Mouse (Mus musculus) E14TG2a.4 (cell line): ENCODE measurements around the gene Donson.

Experiments
- H3K27me3 ChIP-seq: 2 replicates; pipeline ENCODE4 v1.6.1; 2014; ENCODE audit warnings: low read length, control low read depth; ENCODE audit not compliant: insufficient read depth
- H3K36me3 ChIP-seq: 2 replicates; pipeline ENCODE4 v1.6.1; 2014; ENCODE audit warnings: low read length, control low read depth; ENCODE audit not compliant: insufficient read depth
- H3K4me1 ChIP-seq: replicated peaks from 2 replicates; pipeline ENCODE4 v1.6.1; 2014; ENCODE audit warnings: low read depth, low read length, control low read depth
- H3K4me3 ChIP-seq: replicated peaks from 2 replicates; pipeline ENCODE4 v1.5.1; 2014; ENCODE audit warnings: mild to moderate bottlenecking, low read length
- H3K9me3 ChIP-seq: 2 replicates; pipeline ENCODE4 v1.6.1; 2014; ENCODE audit warnings: low read length, control low read depth
- CTCF ChIP-seq: conservative IDR thresholded peaks from 2 replicates; pipeline ENCODE4 v1.5.1; 2014; ENCODE audit warnings: low read length
- NANOG ChIP-seq: IDR thresholded peaks from 2 replicates; pipeline ENCODE4 v1.6.1; 2014; ENCODE audit warnings: borderline replicate concordance, low read length, mixed read lengths
- POU5F1 ChIP-seq: IDR thresholded peaks from 2 replicates; pipeline ENCODE4 v1.6.1; 2014; ENCODE audit warnings: low read length, borderline replicate concordance

Gene Donson

DNA sequence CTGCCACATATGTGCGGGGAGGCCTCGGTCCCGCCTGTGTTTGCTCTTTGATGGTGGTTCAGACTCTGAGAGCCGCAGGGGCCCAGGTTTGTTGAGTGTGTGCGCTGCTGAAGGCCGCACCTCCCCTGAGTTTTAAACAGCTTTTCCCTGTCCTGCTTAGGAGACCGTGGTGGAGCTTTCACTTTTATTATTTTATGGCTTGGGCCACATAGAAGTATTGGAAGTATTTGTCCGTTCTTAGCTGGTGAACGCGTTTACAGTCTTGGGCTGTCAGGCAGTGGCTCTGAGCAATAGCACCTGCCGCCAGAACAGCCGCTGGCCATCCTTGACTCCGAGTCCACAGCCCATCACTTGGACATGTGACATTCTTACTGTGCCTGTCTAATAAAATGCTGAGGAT, 13.3 kb upstream of the Donson start:
- peaks cover 48% of the 10 kb centered on the region for H3K36me3 ChIP-seq
- H3K4me1 ChIP-seq: peaks cover 22% of the 10 kb centered on the region
- no peaks in the 10 kb centered on the region for H3K27me3 ChIP-seq
- no peak overlapping the region; the same call in 1 of the 2 replicates for H3K4me3 ChIP-seq
- TF ChIP-seq CTCF (no peak), POU5F1 (no peak), NANOG (no peak)
- no peaks in the 10 kb centered on the region for H3K9me3 ChIP-seq

DNA sequence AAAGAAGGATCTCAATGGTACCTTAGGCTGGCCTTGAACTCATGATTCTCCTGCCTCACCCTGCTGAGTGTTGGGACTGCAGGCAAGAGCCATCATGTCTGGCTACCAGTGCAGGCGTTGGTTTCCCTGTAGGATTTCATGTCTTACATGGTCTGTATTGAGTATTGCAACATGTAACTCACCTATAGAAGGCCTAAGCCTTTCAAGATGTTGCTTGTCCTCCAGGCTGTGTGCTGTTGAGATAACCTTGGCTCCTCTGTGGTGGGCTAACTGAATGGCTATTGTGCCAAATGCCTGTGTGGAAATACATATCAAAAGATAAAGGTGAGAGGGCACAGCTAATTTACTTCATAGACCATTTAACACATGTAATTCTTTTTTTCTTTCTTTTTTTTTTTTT, 10.4 kb upstream of the Donson start:
- no peak overlapping the region for H3K4me3 ChIP-seq
- peaks cover 20% of the 10 kb centered on the region for H3K4me1 ChIP-seq
- no peaks in the 10 kb centered on the region for H3K27me3 ChIP-seq
- TF ChIP-seq NANOG (no peak), CTCF (no peak), POU5F1 (no peak)
- H3K9me3 ChIP-seq: no peaks in the 10 kb centered on the region
- H3K36me3 ChIP-seq: peaks cover 36% of the 10 kb centered on the region

DNA sequence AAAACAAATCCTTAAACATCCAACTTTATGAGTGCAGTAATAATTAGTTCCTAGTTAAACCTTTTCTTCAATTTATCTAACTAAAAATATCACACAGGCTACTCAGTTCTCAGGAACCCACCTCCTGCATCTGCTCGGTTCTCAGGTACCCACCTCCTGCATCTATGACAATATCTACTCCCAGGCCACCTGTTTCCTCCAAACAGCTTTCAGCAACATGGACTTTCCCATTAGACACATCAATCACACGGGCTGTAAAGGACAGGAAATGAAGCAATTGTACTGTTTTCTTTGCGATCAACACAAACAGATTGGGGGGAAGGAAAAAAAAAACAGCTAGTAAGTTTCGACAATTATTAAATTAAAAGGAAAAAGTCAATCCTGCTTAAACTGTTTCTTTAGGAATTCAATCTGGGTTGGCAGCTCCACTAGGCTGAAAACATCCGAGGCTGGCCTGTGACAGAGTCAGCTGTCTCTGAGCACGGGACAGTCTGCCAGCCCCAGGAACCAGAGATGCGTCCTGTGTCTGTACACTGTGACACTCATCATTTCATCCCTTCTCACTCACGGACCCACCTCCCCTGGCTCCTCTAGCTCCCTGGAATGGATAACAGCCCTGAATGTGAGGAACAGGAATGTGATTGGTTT, 6.7 kb upstream of the Donson start:
- TF ChIP-seq POU5F1 (no peak), CTCF (no peak), NANOG (no peak)
- Histone ChIP-seq H3K36me3 (peaks cover 38% of the 10 kb centered on the region), H3K27me3 (no peaks in the 10 kb centered on the region), H3K9me3 (no peaks in the 10 kb centered on the region), H3K4me3 (no peak overlapping the region), H3K4me1 (0 out of 2 replicates have a peak, but pooled peaks cover 4% of the 10 kb centered on the region)

DNA sequence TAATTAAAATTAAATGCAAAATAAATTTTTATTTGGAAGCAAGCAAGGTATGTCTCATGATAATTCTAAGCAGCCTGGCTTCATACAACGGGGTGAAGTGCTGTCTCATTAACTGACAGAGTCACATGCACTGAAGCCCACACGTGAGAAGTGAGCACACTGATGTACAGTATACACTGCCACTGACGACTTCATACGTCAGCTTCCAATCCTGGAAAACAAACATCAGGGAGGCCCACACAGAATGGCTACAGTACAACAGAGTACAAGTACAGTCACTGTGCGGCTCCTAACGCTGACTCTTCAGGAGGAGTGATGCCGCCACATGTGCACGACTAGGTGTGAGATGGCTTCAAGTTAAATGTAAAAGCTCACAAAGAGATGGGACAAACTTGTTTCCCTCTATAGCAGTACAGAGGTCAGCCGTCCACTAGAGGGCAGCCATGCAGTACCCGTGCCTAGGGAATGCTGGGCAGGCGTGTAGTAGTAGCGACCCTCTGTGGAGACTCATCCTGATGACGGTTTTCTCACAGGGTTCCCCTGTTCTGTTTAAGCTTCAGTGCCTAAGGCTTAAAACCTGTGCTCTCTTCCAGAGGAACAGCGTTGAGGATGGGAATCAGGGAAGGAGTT, 6.0 kb upstream of the Donson start:
- Histone ChIP-seq H3K4me3 (no peak overlapping the region), H3K36me3 (peaks cover 37% of the 10 kb centered on the region), H3K27me3 (no peaks in the 10 kb centered on the region), H3K9me3 (no peaks in the 10 kb centered on the region), H3K4me1 (peaks cover 7% of the 10 kb centered on the region; the same call in 1 of the 2 replicates)
- peak; percentile 71 for TF ChIP-seq CTCF
- TF ChIP-seq NANOG: no peak

DNA sequence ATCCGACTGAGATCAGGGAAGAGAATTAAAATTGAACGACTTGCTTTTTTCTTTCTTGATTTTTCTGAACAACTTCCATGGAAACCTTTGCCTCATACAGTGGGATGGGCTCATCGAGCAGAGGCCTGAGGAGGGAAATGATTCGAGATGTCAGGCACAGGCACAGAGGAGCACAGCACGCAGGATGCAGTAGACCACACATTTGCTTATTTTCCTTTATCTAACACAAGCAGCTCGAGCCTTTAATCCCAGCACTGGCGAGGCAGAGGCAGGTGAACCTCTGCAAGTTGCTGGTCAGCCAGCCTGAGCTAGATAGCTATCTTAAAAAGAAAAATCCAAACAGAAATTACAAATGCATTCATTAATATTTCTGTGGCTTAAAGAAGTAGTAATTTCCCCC, 1.2 kb upstream of the Donson start:
- peaks cover 14% of the 10 kb centered on the region for H3K4me1 ChIP-seq
- no peak for TF ChIP-seq NANOG
- no peak for TF ChIP-seq CTCF
- TF ChIP-seq POU5F1: no peak
- H3K36me3 ChIP-seq: peaks cover 31% of the 10 kb centered on the region
- no peak overlapping the region for H3K4me3 ChIP-seq
- 0 out of 2 replicates have a peak, but pooled peaks cover 3% of the 10 kb centered on the region for H3K27me3 ChIP-seq
- H3K9me3 ChIP-seq: no peaks in the 10 kb centered on the region

DNA sequence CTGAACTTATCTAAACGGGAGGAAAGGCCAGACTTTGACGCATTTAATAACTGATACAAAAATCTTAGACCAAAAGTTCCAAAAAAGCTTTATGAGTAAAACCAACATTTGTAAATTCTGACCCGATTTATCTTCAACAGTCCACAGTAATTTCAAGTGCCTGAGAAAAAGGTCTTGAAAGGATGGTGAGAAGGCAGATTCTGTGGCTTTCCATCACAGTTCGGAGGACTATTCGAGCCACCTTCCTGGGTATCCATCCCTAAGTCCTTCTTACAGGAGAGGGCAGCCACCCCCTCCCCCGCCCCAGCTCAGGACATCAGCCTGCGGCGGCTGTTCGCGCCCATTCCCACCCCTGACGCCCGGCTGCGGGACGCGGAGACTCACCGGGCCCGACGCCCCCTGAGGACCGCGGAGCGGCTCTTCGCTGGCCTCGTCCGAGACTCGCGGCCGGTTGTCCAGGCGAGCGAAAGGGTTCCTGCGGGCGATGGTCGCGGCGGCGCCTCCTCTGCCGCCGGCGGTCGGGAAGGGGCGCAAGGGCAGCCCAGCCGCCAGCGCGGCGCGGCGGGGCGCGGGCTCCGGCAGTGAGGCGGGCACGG, 449 bp downstream of the Donson start:
- no peaks in the 10 kb centered on the region for H3K9me3 ChIP-seq
- peak overlapping the region; percentile 92 for H3K4me3 ChIP-seq
- H3K27me3 ChIP-seq: 0 out of 2 replicates have a peak, but pooled peaks cover 3% of the 10 kb centered on the region
- peaks cover 14% of the 10 kb centered on the region for H3K4me1 ChIP-seq
- TF ChIP-seq NANOG: no peak
- H3K36me3 ChIP-seq: peaks cover 40% of the 10 kb centered on the region

DNA sequence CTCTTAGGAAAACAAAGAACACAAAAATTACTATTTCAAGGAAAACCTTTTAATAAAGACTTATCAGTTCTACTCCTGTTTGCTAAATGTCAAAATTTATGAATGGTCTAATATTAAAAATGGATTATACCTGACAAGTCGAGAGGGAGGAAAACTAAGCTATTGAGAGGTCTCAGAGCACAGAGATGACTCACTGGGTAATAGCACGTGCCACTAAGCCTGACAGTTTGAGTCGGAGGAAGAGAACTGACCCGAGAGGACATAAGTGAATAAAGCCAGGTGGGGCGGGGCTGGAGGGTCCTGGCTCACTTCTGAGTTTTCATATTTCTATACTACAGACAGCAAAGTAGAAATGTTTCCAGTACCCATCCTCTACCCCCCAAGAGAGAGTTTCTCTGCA, 2.2 kb downstream of the Donson start:
- H3K9me3 ChIP-seq: no peaks in the 10 kb centered on the region
- TF ChIP-seq CTCF: no peak
- no peak for TF ChIP-seq POU5F1
- no peak for TF ChIP-seq NANOG

DNA sequence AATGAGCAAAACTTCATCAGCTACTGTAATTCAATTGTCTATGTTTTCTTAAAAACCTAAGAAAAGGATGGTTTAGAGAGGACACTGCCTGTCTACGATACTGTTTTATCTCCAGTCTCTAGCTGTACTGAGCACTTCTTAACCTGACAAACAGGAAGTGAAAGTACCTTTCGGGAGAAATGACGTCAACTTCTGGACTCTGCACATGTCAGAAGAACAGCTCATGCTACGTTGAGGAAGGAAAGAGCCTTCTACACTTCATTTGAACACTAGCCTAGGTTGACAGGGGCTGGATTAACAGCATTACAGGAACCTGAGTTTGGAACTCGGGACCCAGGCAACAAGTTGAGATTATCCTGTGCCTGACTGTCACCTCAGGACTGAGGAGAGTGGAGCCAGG, 3.0 kb downstream of the Donson start:
- TF ChIP-seq CTCF (no peak), POU5F1 (no peak), NANOG (no peak)
- Histone ChIP-seq H3K36me3 (peaks cover 64% of the 10 kb centered on the region), H3K4me3 (no peak overlapping the region), H3K9me3 (no peaks in the 10 kb centered on the region), H3K4me1 (peaks cover 14% of the 10 kb centered on the region), H3K27me3 (0 out of 2 replicates have a peak, but pooled peaks cover 3% of the 10 kb centered on the region)

More for the DNA sequence above, 2.2 kb downstream of the Donson start:
- H3K4me3 ChIP-seq: no peak overlapping the region
- H3K36me3 ChIP-seq: peaks cover 56% of the 10 kb centered on the region
- H3K4me1 ChIP-seq: peaks cover 14% of the 10 kb centered on the region
- 0 out of 2 replicates have a peak, but pooled peaks cover 3% of the 10 kb centered on the region for H3K27me3 ChIP-seq

DNA sequence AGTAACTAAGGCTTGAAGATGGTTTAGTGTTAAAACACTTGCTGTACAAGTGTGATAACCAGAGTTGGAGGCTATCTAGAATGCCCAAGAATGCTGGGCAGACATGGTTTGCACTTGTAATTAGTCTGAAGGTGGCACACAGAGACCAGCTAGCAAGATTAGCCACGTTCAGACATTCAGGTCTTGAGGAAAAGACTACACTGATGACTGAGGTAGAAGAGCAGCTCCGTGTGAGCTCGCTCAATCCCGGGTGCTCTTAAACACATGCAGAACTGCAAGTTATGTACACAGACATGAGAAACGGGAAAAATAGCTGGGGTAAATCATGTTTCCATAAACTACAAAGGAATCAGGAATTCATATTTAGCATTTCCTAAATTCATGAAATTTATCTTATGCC, 7.9 kb downstream of the Donson start:
- no peaks in the 10 kb centered on the region for H3K27me3 ChIP-seq
- H3K36me3 ChIP-seq: peaks cover 98% of the 10 kb centered on the region
- TF ChIP-seq NANOG (no peak), POU5F1 (no peak), CTCF (no peak)
- H3K4me3 ChIP-seq: no peak overlapping the region
- H3K9me3 ChIP-seq: no peaks in the 10 kb centered on the region
- H3K4me1 ChIP-seq: peaks cover 5% of the 10 kb centered on the region; the same call in 1 of the 2 replicates
